Mouse (Mus musculus) heart, embryonic 15.5 days (tissue): ENCODE measurements around the gene Cldn15. TPM values are rescaled to one million over a fixed set of nuclear protein-coding genes. Genes with fewer than 3 reads are reported as not detected.

ENCODE experiments used
- ATAC-seq: fragments of 200-750 bp; cut with Nextera tagmentation; replicated peaks from 2 replicates; pipeline ENCODE4 v1.8.0; 2017; ENCODE audit warnings: low read depth, moderate TSS enrichment; ENCODE audit not compliant: insufficient number of reproducible peaks, insufficient read depth, low FRiP score
- H3K27ac ChIP-seq: fragments of 300-500 bp; sonication (generic); 2 replicates; pipeline ENCODE4 v1.5.1; 2015; ENCODE audit warnings: mild to moderate bottlenecking, inconsistent platforms
- H3K27me3 ChIP-seq: fragments of 300-500 bp; sonication (generic); 2 replicates; pipeline ENCODE4 v1.6.1; 2015; ENCODE audit warnings: inconsistent platforms
- H3K36me3 ChIP-seq: fragments of 300-500 bp; sonication (generic); 2 replicates; pipeline ENCODE4 v1.6.1; 2015; ENCODE audit warnings: mild to moderate bottlenecking, inconsistent platforms
- H3K4me1 ChIP-seq: fragments of 300-500 bp; sonication (generic); replicated peaks from 2 replicates; pipeline ENCODE4 v1.6.1; 2015; ENCODE audit warnings: inconsistent platforms
- H3K4me2 ChIP-seq: fragments of 300-500 bp; sonication (generic); 2 replicates; pipeline ENCODE4 v1.6.1; 2015; ENCODE audit warnings: inconsistent platforms, mild to moderate bottlenecking, moderate library complexity
- H3K4me3 ChIP-seq: fragments of 300-500 bp; sonication (generic); 2 replicates; pipeline ENCODE4 v1.5.1; 2015; ENCODE audit warnings: mild to moderate bottlenecking, inconsistent platforms
- H3K9ac ChIP-seq: fragments of 300-500 bp; sonication (generic); 2 replicates; pipeline ENCODE4 v1.6.1; 2015; ENCODE audit warnings: mild to moderate bottlenecking, inconsistent platforms
- H3K9me3 ChIP-seq: fragments of 300-500 bp; sonication (generic); replicated peaks from 2 replicates; pipeline ENCODE4 v1.6.1; 2016; ENCODE audit warnings: inconsistent platforms
- WGBS: fragments of 180-500 bp; shearing (Covaris S2); methylation state at CpG from one replicate; pipeline ENCODE4 v1.1.7; 2015; ENCODE audit warnings: mixed read lengths; 5-methylcytosine and 5-hydroxymethylcytosine counted together
- polyA plus RNA-seq: library from polyadenylated mRNA; unstranded; fragments of >200 nt; fragmentation: Nextera tagmentation; extraction: Ambion mirVana; gene quantifications from 2 replicates; pipeline ENCODE4 v1.2.1, GENCODE M21; 2015

Cldn15 gene
- polyA plus RNA-seq, 1 experiment from 2014 or later = 6.7 TPM

DNA sequence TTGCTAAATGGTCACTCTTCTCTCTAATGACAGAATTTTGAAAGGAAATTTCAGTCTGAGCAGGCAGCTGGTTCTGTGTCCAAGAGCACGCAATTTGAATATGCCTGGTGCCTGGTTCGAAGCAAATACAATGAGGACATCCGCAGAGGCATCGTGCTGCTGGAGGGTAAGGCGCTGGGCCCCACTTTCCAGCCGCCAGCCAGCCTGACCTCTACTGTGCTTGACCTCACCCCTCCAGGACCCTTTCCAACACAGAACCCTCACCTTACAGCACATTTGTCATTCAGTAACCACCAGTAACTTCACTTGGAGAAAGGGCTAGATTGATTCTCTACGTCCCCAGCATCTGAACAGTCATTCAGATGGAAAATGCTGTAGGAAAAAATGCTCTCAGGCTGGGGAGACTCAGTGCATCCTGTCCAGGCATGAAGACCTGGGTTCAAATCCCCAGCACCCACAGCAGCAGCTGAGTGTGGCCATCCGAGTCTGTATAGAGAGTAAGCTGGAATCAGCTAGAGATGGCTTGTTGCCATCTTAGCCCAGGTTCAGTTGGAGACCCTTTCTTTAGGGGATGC is 3.4 kb upstream of the Cldn15 start:
- Histone ChIP-seq H3K4me2 (peak overlapping the region; percentile 84), H3K4me1 (peaks cover 43% of the 10 kb centered on the region), H3K36me3 (peaks cover 26% of the 10 kb centered on the region), H3K4me3 (peak overlapping the region; percentile 80), H3K9ac (peak overlapping the region; percentile 78), H3K9me3 (no peaks in the 10 kb centered on the region), H3K27ac (no peak overlapping the region; the same call in 1 of the 2 replicates), H3K27me3 (no peaks in the 10 kb centered on the region)
- WGBS = 68% methylated on average over 8 of the region's 8 CpGs
- ATAC-seq = no peak

DNA sequence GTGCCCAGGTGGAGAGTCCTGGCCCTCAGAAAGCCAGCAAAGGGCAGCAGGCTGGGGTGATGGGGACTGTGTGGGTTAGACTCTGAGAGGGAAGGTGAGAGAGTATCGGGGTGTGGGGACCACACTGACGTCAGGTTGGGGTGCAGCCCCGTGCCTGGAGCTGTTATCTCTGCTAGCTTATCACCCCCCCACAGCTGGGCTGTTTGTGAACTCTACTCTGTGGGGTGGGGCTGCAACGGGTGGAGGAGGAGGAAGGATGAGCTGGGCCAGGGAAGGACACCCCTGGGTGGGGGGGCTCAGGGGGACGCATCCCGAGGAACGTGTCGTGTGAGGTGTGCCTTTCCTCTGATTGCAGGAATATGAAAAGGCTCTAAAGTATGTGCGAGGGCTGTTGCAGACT is 1.2 kb upstream of the Cldn15 start:
- no peaks in the 10 kb centered on the region for H3K9me3 ChIP-seq
- no peak for ATAC-seq
- no peak overlapping the region for H3K4me2 ChIP-seq
- no peak overlapping the region for H3K9ac ChIP-seq
- peaks cover 43% of the 10 kb centered on the region for H3K4me1 ChIP-seq
- H3K27ac ChIP-seq = peak overlapping the region; percentile 78
- 62% methylated on average over 9 of the region's 9 CpGs for WGBS
- no peak overlapping the region for H3K4me3 ChIP-seq
- no peaks in the 10 kb centered on the region for H3K27me3 ChIP-seq
- H3K36me3 ChIP-seq = peaks cover 26% of the 10 kb centered on the region

DNA sequence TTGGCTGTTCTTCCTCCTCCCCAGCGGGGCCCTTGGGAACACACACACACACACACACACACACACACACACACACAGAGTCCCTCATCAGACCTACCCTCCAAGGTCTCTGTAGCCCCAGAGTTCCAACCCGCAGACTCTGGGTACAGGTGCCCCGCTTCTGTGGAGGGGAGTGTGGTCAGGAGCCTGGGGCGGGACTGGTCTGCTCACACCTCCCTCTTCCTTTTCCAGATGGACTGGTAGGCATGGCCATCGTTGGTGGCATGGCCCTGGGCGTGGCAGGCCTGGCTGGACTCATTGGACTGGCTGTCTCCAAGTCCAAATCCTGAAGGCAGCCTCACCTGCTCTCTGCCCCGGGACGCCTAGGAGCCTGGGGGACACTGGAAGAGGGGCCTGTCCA is 730 bp upstream of the Cldn15 start:
- Histone ChIP-seq H3K9ac (peak overlapping the region; percentile 23; the same call in 1 of the 2 replicates), H3K4me2 (no peak overlapping the region), H3K4me3 (no peak overlapping the region), H3K36me3 (peaks cover 26% of the 10 kb centered on the region), H3K27ac (peak overlapping the region; percentile 78), H3K27me3 (no peaks in the 10 kb centered on the region), H3K9me3 (no peaks in the 10 kb centered on the region), H3K4me1 (peaks cover 43% of the 10 kb centered on the region)
- WGBS = 83% methylated on average over 7 of the region's 8 CpGs
- ATAC-seq = no peak

DNA sequence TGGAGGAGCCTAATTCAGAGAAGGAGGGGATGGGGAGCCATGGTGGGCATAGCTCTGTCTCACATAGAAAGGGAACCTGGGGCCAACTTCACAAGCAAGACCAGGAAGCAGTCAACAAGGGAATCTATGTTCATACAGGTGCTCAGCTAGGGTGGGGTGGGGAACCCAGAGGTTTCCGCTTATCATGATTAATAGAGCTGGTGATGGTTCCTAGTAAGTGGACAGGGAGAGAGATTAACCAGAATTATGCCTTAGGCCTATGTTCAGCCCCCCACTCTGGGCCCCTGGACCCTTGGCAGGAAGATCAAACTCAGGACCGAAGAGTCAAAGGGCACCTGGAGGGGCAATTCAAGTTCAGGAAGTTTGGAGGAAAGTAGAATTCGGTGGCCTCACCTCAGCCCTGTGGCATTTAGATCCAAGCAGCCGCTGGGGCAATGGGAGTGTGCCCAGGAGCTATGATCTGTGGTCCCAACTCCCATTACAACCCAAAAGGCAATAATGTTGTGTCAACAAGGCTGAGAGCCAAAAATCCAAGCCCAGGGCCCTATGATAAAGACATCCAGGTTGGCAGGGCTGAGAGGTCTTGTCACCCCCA is 542 bp downstream of the Cldn15 start:
- Histone ChIP-seq H3K9ac (no peak overlapping the region), H3K4me1 (peaks cover 37% of the 10 kb centered on the region), H3K27me3 (no peaks in the 10 kb centered on the region), H3K27ac (peak overlapping the region; percentile 78), H3K9me3 (no peaks in the 10 kb centered on the region), H3K36me3 (peaks cover 26% of the 10 kb centered on the region), H3K4me2 (0 out of 2 replicates have a peak overlapping the region, but pooled peaks have one; percentile 9), H3K4me3 (no peak overlapping the region)
- ATAC-seq = no peak
- 79% methylated on average over 4 of the region's 4 CpGs for WGBS

DNA sequence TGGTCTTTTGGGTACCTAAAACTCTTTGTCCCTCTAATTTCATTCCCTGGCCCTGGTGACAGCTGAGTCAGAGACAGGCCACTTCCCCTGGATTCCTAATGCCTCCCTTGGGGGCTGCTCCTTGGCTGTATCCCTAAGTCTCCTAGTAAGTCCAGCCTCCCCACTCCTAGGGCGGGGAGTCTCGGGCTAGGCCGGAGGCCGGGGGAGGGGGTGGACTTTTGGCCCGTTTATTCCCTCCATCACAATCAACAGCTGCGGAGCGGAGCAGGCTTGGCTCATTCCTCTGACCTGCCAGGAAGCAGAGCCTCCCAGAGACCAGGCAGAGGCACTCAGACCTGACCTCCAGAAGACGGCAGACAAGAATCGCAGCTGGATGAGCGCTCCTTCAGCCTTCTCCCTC is 1.2 kb downstream of the Cldn15 start:
- Histone ChIP-seq H3K4me3 (no peak overlapping the region), H3K27me3 (no peaks in the 10 kb centered on the region), H3K9me3 (no peaks in the 10 kb centered on the region), H3K4me1 (peaks cover 36% of the 10 kb centered on the region), H3K27ac (peak overlapping the region; percentile 78), H3K36me3 (peaks cover 26% of the 10 kb centered on the region), H3K4me2 (0 out of 2 replicates have a peak overlapping the region, but pooled peaks have one; percentile 9), H3K9ac (no peak overlapping the region)
- no peak for ATAC-seq
- WGBS = 64% methylated on average over 10 of the region's 10 CpGs

DNA sequence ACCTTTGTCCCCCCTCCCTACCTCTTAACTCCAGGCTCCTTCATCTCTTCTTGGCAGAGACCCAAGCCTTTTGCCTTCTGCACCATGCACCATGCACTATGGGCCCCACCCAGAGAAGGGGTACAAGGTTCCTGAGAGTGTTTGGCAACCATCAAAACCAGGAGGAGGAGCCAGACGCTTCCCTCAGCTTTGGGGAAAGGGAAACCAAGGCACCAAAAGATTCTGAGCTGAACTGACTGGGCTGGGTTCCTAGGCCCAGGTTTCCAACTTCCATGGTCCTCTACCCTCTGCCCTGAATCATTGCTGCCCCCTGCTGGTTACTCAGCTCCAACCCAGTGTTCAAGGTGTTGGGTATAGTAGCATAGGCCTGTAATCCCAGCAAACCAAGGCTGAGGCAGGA is 4.3 kb downstream of the Cldn15 start:
- no peak for ATAC-seq
- H3K4me2 ChIP-seq = no peak overlapping the region
- no peak overlapping the region for H3K9ac ChIP-seq
- H3K27me3 ChIP-seq = no peaks in the 10 kb centered on the region
- no peak overlapping the region for H3K27ac ChIP-seq
- 54% methylated on average over 1 of the region's 1 CpGs for WGBS
- H3K4me1 ChIP-seq = peaks cover 19% of the 10 kb centered on the region
- no peaks in the 10 kb centered on the region for H3K9me3 ChIP-seq
- H3K36me3 ChIP-seq = peaks cover 6% of the 10 kb centered on the region; the same call in 1 of the 2 replicates
- H3K4me3 ChIP-seq = no peak overlapping the region

DNA sequence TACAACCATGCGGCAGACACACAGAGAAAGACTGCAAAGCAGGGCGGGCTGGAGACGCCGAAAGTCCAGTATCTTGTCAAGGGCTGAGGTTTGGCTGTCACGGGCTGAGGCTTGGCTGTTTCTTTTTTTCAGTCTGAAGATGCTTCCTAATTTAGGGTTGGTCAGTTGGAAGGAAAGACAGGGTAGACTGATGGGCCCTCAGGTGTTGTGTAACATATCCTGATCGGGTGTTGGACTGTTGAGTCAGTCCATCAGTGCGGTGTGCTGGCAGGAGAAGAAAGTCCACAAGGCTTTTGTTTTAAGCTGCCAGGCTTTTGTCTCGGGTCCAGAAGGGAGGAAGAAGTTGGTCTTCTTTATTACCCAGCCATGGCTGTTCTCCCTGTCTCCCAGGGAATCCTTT is 7.3 kb downstream of the Cldn15 start:
- H3K4me3 ChIP-seq = no peak overlapping the region
- H3K27ac ChIP-seq = no peak overlapping the region
- no peaks in the 10 kb centered on the region for H3K27me3 ChIP-seq
- H3K4me1 ChIP-seq = no peaks in the 10 kb centered on the region
- no peak overlapping the region for H3K9ac ChIP-seq
- no peak for ATAC-seq
- H3K4me2 ChIP-seq = no peak overlapping the region
- H3K9me3 ChIP-seq = no peaks in the 10 kb centered on the region
- WGBS = 56% methylated on average over 8 of the region's 8 CpGs
- H3K36me3 ChIP-seq = no peaks in the 10 kb centered on the region

DNA sequence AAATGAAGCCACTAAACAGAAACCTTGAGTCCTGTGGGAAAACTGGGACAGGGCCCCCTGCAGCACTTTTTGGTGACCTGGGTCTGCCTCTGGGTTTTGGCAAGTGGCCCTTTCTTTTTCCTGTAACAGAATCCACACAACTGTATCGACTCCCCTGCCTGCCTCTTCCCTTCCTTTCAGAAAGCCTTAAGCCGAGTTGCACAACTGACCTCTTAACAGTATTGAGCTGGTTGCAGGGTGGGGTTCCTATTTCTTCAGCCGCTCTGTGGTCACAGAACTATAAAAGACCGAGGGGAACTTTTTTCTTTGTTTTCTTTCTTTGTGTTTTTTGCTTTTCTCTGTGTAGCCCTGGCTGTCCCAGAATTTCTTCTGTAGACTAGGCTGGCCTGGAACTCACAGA is 11.4 kb downstream of the Cldn15 start:
- Histone ChIP-seq H3K27ac (no peak overlapping the region), H3K9me3 (no peaks in the 10 kb centered on the region), H3K9ac (no peak overlapping the region), H3K4me3 (no peak overlapping the region), H3K27me3 (no peaks in the 10 kb centered on the region), H3K4me1 (0 out of 2 replicates have a peak, but pooled peaks cover 2% of the 10 kb centered on the region), H3K4me2 (no peak overlapping the region), H3K36me3 (peaks cover 17% of the 10 kb centered on the region)
- ATAC-seq = no peak
- WGBS = 72% methylated on average over 4 of the region's 4 CpGs

DNA sequence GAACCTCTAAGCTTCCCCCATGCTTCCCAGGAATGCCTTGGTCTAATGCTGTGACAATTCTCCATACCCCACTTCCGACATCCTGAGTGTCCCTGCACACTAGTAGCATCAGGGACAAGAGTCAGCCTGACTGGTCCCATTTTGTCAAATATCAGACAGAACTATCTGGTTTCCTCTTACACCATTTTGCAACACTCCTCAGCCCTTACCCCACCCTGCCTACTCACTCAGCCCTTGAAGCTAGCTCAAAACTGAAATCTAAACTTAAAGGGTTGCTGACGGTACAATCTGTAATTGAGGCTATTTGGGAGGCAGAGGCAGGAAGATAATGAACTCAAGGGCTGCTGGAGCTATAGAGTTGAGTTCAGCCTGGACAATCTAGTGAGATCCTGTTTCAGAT is 13.3 kb downstream of the Cldn15 start:
- 78% methylated on average over 2 of the region's 2 CpGs for WGBS
- H3K9me3 ChIP-seq = no peaks in the 10 kb centered on the region
- no peak overlapping the region for H3K9ac ChIP-seq
- no peak for ATAC-seq
- H3K4me1 ChIP-seq = 0 out of 2 replicates have a peak, but pooled peaks cover 2% of the 10 kb centered on the region
- peaks cover 17% of the 10 kb centered on the region for H3K36me3 ChIP-seq
- H3K4me3 ChIP-seq = no peak overlapping the region
- H3K27me3 ChIP-seq = no peaks in the 10 kb centered on the region
- no peak overlapping the region for H3K4me2 ChIP-seq
- no peak overlapping the region for H3K27ac ChIP-seq

DNA sequence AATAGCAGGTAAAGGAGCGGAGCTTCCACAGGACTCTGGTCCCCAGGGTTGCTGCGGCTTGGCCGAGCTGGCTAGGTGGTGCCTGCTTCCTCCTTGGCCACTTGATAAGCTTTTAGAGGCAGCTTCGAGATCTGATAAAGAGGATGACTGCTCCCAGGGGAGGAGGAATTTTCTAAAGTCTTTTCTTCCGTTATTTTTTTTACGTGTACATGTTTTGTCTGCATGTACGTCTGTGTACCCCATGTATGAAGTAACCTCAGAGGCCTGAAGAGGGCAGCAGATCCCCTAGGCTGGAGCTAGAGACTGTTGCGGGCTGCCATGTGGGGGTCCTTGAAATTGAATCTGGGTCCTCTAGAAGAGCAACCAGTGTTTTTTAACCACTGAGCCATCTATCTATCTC is 14.6 kb downstream of the Cldn15 start:
- H3K27me3 ChIP-seq = no peaks in the 10 kb centered on the region
- no peak for ATAC-seq
- no peak overlapping the region for H3K4me3 ChIP-seq
- no peaks in the 10 kb centered on the region for H3K9me3 ChIP-seq
- 88% methylated on average over 8 of the region's 8 CpGs for WGBS
- peaks cover 17% of the 10 kb centered on the region for H3K36me3 ChIP-seq
- H3K4me2 ChIP-seq = no peak overlapping the region
- H3K9ac ChIP-seq = no peak overlapping the region
- H3K27ac ChIP-seq = no peak overlapping the region
- peaks cover 7% of the 10 kb centered on the region for H3K4me1 ChIP-seq

DNA sequence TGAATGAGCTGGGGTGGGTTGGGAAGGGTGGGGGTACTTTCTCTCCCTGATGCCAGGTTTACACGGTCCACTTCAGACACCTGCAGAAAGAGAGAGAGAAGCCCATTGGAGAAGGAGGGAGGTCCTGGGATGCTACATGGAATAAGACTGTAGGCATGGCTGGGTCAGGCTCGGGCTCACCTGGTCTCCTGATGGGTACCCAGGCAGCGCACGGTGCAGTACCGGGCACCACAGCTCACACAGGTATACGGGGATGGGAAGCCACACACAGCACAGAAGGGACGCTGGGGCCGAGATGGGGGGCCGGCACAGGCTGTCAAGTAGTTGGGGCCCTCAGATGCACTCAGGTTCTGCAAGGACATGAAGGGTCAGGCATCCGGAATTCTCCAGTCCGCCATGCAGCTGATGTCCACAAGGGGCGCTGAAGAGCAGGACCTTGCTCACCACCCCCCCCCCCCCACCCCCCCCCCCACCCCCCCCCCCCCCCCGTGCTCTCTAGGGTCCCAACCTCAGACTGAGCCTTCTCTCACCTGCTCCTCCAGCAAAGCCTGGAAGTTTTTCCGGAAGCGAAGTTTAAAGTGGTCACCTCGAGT is 16.0 kb downstream of the Cldn15 start:
- Histone ChIP-seq H3K4me3 (no peak overlapping the region), H3K4me1 (peaks cover 13% of the 10 kb centered on the region), H3K4me2 (no peak overlapping the region), H3K27me3 (no peaks in the 10 kb centered on the region), H3K9me3 (no peaks in the 10 kb centered on the region), H3K9ac (no peak overlapping the region), H3K27ac (no peak overlapping the region), H3K36me3 (peaks cover 17% of the 10 kb centered on the region)
- 45% methylated on average over 16 of the region's 16 CpGs for WGBS
- ATAC-seq = no peak

DNA sequence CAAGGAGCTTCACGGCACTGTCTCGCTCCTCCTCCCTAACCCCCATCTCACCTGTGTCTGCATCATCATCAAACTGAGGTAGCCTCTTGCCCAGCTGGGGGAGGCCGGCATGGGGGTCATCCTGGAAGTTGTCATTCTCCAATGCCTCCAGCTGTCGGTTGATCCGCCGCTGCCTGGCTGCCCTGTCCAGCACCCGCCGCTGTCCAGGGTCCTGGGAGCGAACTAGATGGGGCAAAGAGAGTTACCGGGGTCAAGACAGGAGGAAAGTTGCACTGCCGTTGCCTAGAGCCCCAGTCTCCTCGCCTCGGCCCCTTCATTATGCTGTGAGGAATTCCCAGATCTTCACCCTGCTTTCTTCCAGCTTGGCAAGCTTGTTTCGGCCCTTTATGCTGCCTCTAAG is 18.4 kb downstream of the Cldn15 start:
- Histone ChIP-seq H3K4me1 (peaks cover 23% of the 10 kb centered on the region), H3K27me3 (no peaks in the 10 kb centered on the region), H3K4me2 (no peak overlapping the region), H3K4me3 (no peak overlapping the region), H3K9me3 (no peaks in the 10 kb centered on the region), H3K36me3 (peaks cover 20% of the 10 kb centered on the region), H3K9ac (no peak overlapping the region), H3K27ac (no peak overlapping the region)
- 53% methylated on average over 14 of the region's 14 CpGs for WGBS
- no peak for ATAC-seq
